Mouse (Mus musculus) lung, adult 2 months (tissue): ENCODE data around the gene Anapc5.

Source experiments
- CTCF ChIP-seq: fragments of 200-500 bp; IDR thresholded peaks from 2 replicates; pipeline ENCODE4 v1.5.1; 2011; ENCODE audit warnings: mild to moderate bottlenecking, low read length, control low read depth; ENCODE audit not compliant: insufficient read depth
- POLR2A ChIP-seq: fragments of 200-500 bp; IDR thresholded peaks from 2 replicates; pipeline ENCODE4 v1.6.1; 2011; ENCODE audit warnings: low read depth, mild to moderate bottlenecking, control low read depth, low read length, borderline replicate concordance; ENCODE audit errors: extremely low read depth

DNA sequence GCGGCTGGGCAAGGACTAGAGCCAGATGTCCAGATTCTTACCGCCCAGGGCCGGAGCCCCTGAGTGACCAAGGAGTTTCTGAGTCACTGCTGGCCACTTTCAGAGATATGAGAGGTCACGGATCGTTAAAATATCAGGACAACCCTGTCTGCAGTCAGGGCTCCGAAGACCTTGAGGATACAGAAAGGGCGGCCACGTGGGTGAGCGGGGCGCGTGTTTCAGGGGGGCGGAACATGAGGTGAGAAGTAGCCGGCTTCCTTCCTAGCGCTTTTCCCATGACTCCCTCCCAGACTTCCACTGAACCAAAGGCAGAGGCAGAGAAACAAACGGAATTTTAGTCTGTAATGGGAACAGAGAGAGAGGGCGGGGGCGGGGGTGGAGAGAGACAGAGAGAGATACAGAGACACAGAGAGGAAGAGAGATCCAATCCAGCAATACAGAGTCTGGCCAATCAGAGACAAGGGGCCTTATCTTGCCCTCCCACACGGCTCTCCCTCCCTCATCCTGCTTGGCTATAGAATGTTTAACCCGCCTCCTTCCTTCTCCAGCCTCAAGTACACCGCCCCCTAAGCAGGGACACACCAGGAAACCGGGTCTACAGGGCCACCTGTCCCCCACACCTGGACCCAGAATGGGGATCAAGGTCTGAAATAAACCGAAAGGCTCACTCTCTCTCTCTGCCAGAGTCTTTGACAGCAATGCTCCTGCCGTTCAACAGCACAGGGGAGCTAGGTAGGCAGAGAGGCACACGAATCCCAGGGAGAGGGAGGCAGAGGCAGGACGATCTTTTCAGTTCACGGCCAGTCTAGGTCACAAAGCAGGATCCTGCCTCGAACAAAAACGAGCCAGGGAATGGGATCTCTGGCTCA is 46.2 kb downstream of the Anapc5 start:
- no peak for TF ChIP-seq POLR2A
- no peak for TF ChIP-seq CTCF
